Mouse (Mus musculus) bone marrow, adult 2 months (tissue): ENCODE results near the gene Ppa2. TPM values are rescaled to one million over a fixed set of nuclear protein-coding genes. Genes with fewer than 3 reads are reported as not detected.

Experiments
- H3K27ac ChIP-seq: fragments of 200-500 bp; 2 replicates; pipeline ENCODE4 v1.5.1; 2012; ENCODE audit warnings: low read depth, mild to moderate bottlenecking, control low read depth, inconsistent platforms, low read length; ENCODE audit not compliant: control insufficient read depth, poor library complexity, insufficient read depth
- H3K4me1 ChIP-seq: fragments of 200-500 bp; 2 replicates; pipeline ENCODE4 v1.6.1; 2011; ENCODE audit warnings: low read length; ENCODE audit not compliant: control insufficient read depth, insufficient read depth
- H3K4me3 ChIP-seq: fragments of 200-500 bp; replicated peaks from 2 replicates; pipeline ENCODE3; 2011; ENCODE audit warnings: mild to moderate bottlenecking, low read depth, low read length, control low read depth; ENCODE audit not compliant: control insufficient read depth
- CTCF ChIP-seq: fragments of 200-500 bp; IDR thresholded peaks from 2 replicates; pipeline ENCODE4 v1.5.1; 2011; ENCODE audit warnings: low read length, control low read depth; ENCODE audit not compliant: control insufficient read depth, insufficient read depth
- POLR2A ChIP-seq: fragments of 200-500 bp; IDR thresholded peaks from 2 replicates; pipeline ENCODE4 v1.6.1; 2011; ENCODE audit warnings: low read depth, mild to moderate bottlenecking, control low read depth, low read length, borderline replicate concordance; ENCODE audit not compliant: control insufficient read depth
- WGBS: fragments of 180-500 bp; shearing (Covaris S2); methylation state at CpG from one replicate; pipeline ENCODE4 v1.1.7; 2018; 5-methylcytosine and 5-hydroxymethylcytosine counted together
- polyA plus RNA-seq: library from polyadenylated mRNA; stranded (reverse); fragments of >200 nt; gene quantifications from 2 replicates; pipeline ENCODE4 v1.2.4, GENCODE M21; 2011; ENCODE audit warnings: low replicate concordance; ENCODE audit not compliant: missing spikeins, insufficient read depth, insufficient read length

The Ppa2 gene
- polyA plus RNA-seq, 1 experiment, result 27.3 TPM

GRCm38 (mm10) chr3:133357977-133358376 is 48.1 kb downstream of the Ppa2 start:
- TF ChIP-seq CTCF (no peak), POLR2A (no peak)
- no peaks in the 10 kb centered on the region for H3K4me1 ChIP-seq
- no peak overlapping the region for H3K27ac ChIP-seq
- no peak overlapping the region for H3K4me3 ChIP-seq

- no peak overlapping the region for H3K4me3 ChIP-seq
- 73% methylated on average over 1 of the region's 1 CpGs for WGBS
Measured at GRCm38 (mm10) chr3:133361406-133361805, 51.5 kb downstream of the Ppa2 start.

GRCm38 (mm10) chr3:133364138-133364537 is 54.2 kb downstream of the Ppa2 start:
- no peaks in the 10 kb centered on the region for H3K4me1 ChIP-seq
- H3K27ac ChIP-seq, result no peak overlapping the region
- H3K4me3 ChIP-seq, result no peak overlapping the region
- no peak for TF ChIP-seq POLR2A
- no peak for TF ChIP-seq CTCF
- WGBS, result 91% methylated on average over 3 of the region's 3 CpGs

More at GRCm38 (mm10) chr3:133361406-133361805, 51.5 kb downstream of the Ppa2 start:
- no peak overlapping the region for H3K27ac ChIP-seq
- TF ChIP-seq POLR2A (no peak), CTCF (no peak)
- no peaks in the 10 kb centered on the region for H3K4me1 ChIP-seq

GRCm38 (mm10) chr3:133366096-133366495 is 56.2 kb downstream of the Ppa2 start:
- Histone ChIP-seq H3K27ac (no peak overlapping the region), H3K4me1 (no peaks in the 10 kb centered on the region), H3K4me3 (no peak overlapping the region)
- TF ChIP-seq CTCF, result no peak
- TF ChIP-seq POLR2A, result no peak
- 85% methylated on average over 9 of the region's 9 CpGs for WGBS

GRCm38 (mm10) chr3:133378174-133378573 is 68.3 kb downstream of the Ppa2 start:
- Histone ChIP-seq H3K4me1 (no peaks in the 10 kb centered on the region), H3K4me3 (no peak overlapping the region), H3K27ac (no peak overlapping the region)
- no peak for TF ChIP-seq CTCF
- no peak for TF ChIP-seq POLR2A

- Histone ChIP-seq H3K4me3 (no peak overlapping the region), H3K27ac (no peak overlapping the region), H3K4me1 (no peaks in the 10 kb centered on the region)
- TF ChIP-seq CTCF (no peak), POLR2A (no peak)
- WGBS, result 97% methylated on average over 1 of the region's 1 CpGs
Measured at GRCm38 (mm10) chr3:133379997-133380396, 70.1 kb downstream of the Ppa2 start.

- no peak overlapping the region for H3K27ac ChIP-seq
- 87% methylated on average over 11 of the region's 11 CpGs for WGBS
- no peaks in the 10 kb centered on the region for H3K4me1 ChIP-seq
- TF ChIP-seq CTCF (no peak), POLR2A (no peak)
- no peak overlapping the region for H3K4me3 ChIP-seq
Measured at GRCm38 (mm10) chr3:133381519-133381918, 71.6 kb downstream of the Ppa2 start.

- Histone ChIP-seq H3K4me3 (no peak overlapping the region), H3K4me1 (no peaks in the 10 kb centered on the region), H3K27ac (no peak overlapping the region)
- TF ChIP-seq POLR2A (no peak), CTCF (no peak)
- 80% methylated on average over 9 of the region's 9 CpGs for WGBS
Measured at GRCm38 (mm10) chr3:133382147-133382546, 72.2 kb downstream of the Ppa2 start.

- TF ChIP-seq POLR2A (no peak), CTCF (no peak)
- H3K4me3 ChIP-seq, result no peak overlapping the region
- no peaks in the 10 kb centered on the region for H3K4me1 ChIP-seq
- 82% methylated on average over 6 of the region's 6 CpGs for WGBS
- H3K27ac ChIP-seq, result no peak overlapping the region
Measured at GRCm38 (mm10) chr3:133384164-133384708, 74.3 kb downstream of the Ppa2 start.
